Mouse (Mus musculus) MEL-GATA-1-ER (cell line): Measurements from ENCODE around the gene Chsy1.

Source experiments
- DNase-seq: peaks from one replicate; pipeline ENCODE4 v3.0.0-alpha.2; 2012; ENCODE audit warnings: low read depth; ENCODE audit errors: extremely low read depth

Gene Chsy1

DNA sequence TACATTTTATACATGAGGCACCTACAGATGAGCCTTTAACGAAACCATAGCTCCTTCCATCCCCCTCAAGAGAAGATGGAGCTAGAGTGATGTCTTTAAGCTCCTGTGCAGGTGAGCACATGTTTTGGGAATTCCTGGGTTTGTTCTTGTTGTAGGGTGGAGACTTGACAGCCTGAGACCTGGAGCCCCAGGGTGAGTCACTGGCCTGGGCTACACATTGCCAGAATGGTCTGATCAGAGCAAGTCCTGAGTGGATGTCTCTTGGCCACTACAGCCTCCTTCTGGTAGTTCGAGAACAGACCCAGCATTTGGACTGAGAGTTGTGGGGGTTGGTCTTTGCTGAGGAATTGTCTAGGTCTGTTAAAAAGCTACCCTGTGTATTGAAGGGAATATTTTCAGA lies 92.3 kb downstream of the Chsy1 start:
- no peak for DNase-seq

DNA sequence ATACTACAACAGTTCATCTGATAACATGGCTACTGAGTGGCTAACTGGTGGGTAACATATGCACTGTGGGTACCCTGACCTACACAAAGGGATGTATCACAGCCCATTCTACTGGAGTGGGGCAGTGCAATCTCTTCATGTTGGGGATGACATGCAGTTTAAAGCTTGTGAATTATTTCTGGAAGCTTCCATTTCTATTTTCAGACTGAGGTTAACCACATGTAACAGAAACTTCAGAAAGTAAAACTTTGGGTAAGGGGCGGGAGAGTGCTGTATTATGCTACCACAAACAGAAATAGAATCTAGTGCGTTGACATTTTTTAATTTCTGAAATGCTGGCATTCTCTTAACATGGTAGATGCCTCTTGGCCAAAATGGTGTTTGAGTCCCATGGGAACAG lies 100.6 kb downstream of the Chsy1 start:
- no peak for DNase-seq

DNA sequence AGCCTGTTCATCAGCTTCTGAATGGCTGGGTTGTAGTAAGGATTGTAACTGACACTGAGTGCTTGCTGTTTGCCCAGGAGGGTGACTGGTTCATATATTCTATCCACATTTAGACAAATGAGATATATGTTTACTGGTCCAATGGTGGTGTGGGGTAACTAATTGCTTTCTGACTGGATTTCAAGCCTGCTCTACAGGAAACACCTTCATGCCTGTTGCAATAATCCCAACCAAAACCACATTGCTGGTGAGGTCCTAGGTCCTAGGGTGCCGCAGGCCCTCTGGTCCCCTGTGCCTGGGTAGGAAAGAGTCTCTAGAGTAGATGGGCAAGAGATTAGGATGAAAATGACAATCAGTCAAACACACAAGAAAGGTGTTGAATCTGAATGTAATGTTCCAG lies 103.6 kb downstream of the Chsy1 start:
- DNase-seq = no peak

DNA sequence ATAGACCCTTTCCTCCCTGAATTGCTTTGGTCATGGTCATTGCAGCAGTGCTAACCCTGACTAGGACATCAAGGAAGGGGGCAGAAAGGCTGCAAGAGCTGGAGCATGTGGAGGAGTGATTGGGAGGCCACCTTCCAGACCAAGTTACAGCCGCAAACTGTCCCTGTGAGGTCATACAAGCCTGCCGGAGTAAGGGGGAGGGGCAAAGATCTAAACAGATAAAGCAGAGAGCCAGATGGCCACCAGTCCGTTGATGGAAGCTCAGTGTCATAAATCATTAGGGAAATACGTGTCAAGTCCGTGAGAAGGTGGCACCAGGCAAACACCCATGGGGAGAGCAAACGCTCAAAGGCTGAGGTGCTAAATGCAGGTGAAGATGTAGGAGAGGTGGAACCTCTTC lies 105.2 kb downstream of the Chsy1 start:
- no peak for DNase-seq

DNA sequence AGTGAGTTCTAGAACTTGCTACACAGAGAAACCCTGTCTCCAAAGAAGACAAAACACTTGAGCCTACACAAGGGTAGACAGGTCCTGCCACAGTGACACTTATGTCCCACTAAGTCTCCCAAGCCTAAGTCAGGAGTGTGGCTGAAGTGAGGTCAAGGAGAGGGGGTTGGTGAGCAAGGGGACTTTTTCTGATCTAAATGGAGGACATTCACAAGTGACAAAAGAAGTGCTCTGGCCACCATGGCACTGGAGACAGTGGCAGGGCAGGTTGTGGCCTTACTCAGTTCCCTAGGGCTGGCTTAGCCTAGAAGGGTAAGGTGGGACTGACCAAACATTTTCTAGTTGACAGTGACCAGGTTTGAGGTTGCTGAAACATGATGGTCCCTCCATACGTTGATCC lies 106.6 kb downstream of the Chsy1 start:
- DNase-seq = no peak

DNA sequence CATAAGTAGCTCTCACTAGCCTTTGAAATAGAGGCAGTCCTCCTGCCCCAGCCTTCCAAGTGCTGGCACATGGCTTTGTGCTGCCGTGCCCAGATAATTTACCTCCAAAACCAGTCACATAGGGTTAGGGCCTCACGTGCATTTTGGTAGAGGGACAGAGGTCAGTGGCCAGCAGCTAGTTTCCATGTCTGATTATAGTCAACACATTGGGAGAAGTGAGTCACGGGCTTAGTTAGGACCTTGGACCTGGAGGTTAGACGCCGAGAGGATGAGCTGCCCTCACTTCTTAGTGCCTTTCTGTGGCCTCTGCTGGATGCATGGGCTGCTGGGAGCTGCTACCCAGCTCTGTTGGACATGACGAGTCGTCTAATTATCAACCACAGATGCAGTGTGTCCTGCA lies 107.7 kb downstream of the Chsy1 start:
- no peak for DNase-seq

DNA sequence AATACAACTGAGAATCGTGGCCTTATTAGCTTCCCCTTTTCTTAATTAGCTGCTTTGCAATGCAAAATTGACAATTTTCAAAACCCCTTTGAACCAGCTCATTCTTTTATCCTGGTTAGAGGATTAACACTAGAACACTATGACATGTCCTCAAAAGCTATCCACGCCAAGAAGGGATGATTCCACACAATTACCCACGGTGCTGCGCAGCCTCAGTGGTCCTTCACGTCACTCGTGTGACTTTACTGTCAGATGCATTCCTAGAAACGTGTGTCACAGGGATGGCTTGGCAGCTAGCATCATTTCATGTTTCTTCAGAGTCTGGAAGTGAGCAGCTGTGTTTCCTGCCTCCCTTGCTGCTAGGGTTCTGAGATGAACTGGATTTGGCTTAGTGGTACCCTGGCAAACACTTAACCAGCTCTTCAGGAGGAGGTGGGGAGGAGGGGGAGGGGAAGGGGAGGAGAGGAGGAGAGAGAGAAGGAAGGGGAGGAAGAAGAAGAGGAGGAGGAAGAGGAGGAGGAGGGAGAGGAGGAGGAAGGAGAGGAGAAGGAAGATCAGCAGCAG lies 108.3 kb downstream of the Chsy1 start:
- DNase-seq = no peak

DNA sequence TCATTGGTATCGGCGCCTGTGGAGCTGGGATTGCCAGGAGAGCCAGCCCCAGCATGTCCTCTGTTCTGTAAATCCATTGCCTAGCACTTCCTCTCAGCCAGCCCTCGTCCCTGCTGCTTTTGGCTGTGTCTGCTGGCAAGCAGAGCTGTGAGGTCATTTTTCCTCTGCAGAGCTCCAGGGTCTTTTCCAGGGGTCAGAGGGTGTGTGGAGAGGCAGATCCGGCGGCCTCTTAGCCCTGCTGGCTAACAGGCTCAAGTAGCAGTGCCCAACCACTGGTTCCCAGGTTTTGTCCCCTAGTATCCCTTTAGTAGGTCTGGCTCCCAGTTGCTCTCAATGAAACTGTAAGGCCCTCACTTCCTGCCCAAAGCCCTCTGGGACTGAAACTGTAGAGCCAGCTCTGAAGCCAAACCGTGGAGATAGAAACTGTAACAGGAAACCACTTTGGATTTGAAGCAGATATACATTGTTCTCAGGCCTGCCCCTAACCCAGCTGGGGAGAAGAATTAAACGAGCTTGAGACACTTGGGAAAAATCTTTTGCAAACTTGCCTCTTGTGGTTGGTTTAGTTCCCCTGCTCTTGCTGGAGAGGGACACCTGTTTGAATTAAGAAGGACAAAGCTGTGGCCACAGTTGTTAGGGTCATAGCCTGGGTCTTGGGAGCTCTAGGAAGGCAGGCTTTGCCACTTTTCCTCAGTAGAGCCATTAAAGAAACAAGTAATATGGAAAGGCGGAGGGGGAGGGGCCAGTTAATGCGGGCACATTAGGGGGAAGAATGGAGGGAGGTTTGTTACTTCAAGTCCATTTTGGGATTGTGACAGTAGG lies 109.1 kb downstream of the Chsy1 start:
- no peak for DNase-seq

DNA sequence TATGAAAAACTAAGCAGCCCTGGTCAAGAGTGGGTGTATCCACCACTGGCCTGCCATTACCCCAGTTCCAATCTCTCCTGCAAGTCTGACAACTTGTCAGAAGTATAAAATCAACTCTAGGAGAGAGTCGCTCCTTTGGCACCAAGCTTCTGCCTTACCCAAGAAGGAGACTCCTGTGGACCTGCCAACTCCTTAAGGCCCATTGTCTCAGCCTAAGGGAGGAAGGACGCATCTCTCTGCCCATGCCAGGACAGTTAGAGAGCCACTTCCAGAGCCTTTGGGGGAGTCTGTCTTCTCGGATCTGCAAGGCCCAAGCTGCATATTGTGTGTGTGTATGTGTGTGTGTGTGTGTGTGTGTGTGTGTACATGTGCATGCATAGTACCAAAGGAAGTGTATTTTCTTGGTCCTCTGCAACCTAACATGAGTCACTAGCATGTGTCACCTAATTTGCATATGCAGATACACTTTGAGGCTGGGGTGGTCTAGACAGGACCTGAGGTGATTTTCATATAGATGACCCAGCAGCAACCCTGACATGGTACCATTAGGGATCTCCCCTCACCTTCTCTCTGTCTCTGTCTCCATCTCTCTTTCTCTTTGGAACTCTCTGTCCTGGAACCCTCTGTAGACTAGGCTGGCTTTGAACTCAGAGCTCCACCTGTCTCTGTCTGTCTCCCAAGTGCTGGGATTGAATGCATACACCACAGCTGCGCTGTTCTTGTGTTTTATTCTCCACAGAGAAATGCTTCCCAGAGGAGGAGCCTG lies 109.9 kb downstream of the Chsy1 start:
- no peak for DNase-seq

DNA sequence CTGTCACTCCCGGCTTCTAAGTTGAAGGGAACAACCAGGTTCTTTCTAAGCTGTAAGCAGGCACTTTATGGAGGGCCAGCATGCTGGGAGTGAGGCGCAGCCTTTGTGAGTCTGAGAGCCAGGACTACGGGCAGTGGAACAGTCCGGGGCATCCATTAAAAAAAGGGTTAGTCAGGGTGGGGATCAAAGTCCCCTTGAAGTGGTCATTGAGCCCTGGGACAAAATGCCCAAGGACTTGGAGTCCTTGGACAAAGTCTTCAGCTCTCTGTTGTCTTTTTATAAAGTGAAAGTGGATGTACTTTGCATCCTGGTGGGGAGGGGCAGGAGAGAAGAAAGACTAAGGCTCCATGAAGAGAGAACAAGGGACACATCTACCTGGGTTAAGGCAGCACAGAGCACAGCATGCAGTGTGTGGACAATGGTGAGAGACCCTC lies 110.5 kb downstream of the Chsy1 start:
- DNase-seq = no peak

DNA sequence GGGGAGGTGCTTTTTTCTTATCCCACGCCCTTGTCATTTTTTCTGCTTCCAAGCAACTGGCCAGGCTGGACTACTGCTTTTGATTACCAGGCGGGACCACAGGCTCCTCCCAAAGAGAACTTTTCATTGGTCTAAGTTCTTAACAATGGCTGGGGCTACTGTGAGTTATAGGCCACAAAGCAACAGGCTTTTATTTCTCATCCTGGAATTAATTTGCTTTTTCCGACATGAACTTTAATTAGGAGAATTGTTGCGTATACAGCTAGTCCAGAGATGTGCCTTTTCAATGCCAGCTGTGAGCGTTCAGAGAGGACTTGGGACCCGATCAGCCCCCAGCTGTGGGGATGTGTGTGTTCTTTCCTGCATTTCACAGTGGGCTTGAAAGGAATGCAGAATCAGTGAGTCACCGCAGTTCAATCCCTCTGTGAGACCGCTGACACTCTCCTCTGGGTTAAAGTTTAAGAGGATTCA lies 113.3 kb downstream of the Chsy1 start:
- DNase-seq = no peak
